ENCODE assay signal across 17 mouse cellular contexts in genomic region chr19:6875834-6876233, GRCm38 (mm10). TPM values are rescaled to one million over a fixed set of nuclear protein-coding genes. Genes with fewer than 3 reads are reported as not detected.
A peak's percentile ranks its signal among the peaks of the same experiment; 100 is the strongest.
DNase-seq lines count a peak whose midpoint lies in the region; ATAC-seq lines count a peak whose summit lies in the region.
"Had no signal": no experiment of that assay in that cellular context is flagged by ENCODE, and none has a peak within 500 bp of the region (broad histone marks: within the 10 kb centered on the region; RNA-seq: fewer than 3 reads in every experiment).

No protein-coding gene starts in this region.

- peak; percentile 75 for DNase-seq in heart, adult 11 months
- DNase-seq in heart, adult 9 months (ENCODE audit: low spot score in 2 of 2) = no peak
- peak; percentile 74 for DNase-seq in brain, adult 2 months (ENCODE audit: low read depth, low spot score)
- peak; percentile 27 for DNase-seq in telencephalon, adult 2 months (ENCODE audit: low read depth, low spot score)
- DNase-seq: adrenal gland, adult 2 months; adrenal gland, postnatal 10 days; adrenal gland, postnatal 25 days; cerebellum, adult 11-12 months; cerebellum, adult 2 months; cerebellum, adult 9-10 months; cerebellum, postnatal 14 days; cerebellum, postnatal 36 days; embryo, embryonic 11 days; forebrain, postnatal 0 days had no signal

- ATAC-seq in erythroid progenitor cell, adult 5-6 weeks (replicated peaks; ENCODE audit: low FRiP score, poor library complexity, severe bottlenecking) = no peak
- ATAC-seq: forebrain, embryonic 13.5 days; forebrain, embryonic 15.5 days; forebrain, postnatal 0 days had no signal

RNA-seq across cellular contexts. Expression of gene Ccdc88b, which starts 17.8 kb away (rescaled TPM):
- 4.2 and 9.4 TPM in 2 replicates for total RNA-seq in erythroid progenitor cell, adult 5-6 weeks (2015; ENCODE audit: low replicate concordance)
- total RNA-seq in erythroid progenitor cell, adult 5-6 weeks (2017; ENCODE audit: low replicate concordance) = 6.4 and 12.1 TPM in 2 replicates

RNA-seq across cellular contexts. Expression of gene Trmt112, which starts 33.7 kb away (rescaled TPM):
- 30.6 and 44.0 TPM in 2 replicates for total RNA-seq in erythroid progenitor cell, adult 5-6 weeks (2015; ENCODE audit: low replicate concordance)
- total RNA-seq in erythroid progenitor cell, adult 5-6 weeks (2017; ENCODE audit: low replicate concordance) = 20.2 and 33.6 TPM in 2 replicates

RNA-seq across cellular contexts. Expression of gene Prdx5, which starts 34.1 kb away (rescaled TPM):
- 130 and 145 TPM in 2 replicates for total RNA-seq in erythroid progenitor cell, adult 5-6 weeks (2015; ENCODE audit: low replicate concordance)
- total RNA-seq in erythroid progenitor cell, adult 5-6 weeks (2017; ENCODE audit: low replicate concordance) = 101 and 126 TPM in 2 replicates

RNA-seq across cellular contexts. Expression of gene Rps6ka4, which starts 35.4 kb away (rescaled TPM):
- 0.72 TPM in 1 of 2 replicates, not detected in the other for total RNA-seq in erythroid progenitor cell, adult 5-6 weeks (2015; ENCODE audit: low replicate concordance)
- 1.2 and 1.5 TPM in 2 replicates for total RNA-seq in erythroid progenitor cell, adult 5-6 weeks (2017; ENCODE audit: low replicate concordance)

RNA-seq across cellular contexts. Expression of gene Esrra, which starts 45.8 kb away (rescaled TPM):
- total RNA-seq in erythroid progenitor cell, adult 5-6 weeks (2015; ENCODE audit: low replicate concordance) = 2.9 and 3.4 TPM in 2 replicates
- 0.61 and 2.7 TPM in 2 replicates for total RNA-seq in erythroid progenitor cell, adult 5-6 weeks (2017; ENCODE audit: low replicate concordance)

Comparison
In these comparisons a context has a peak if more than half of its experiments do, and no peak if none do; other contexts are left out.
1. DNase-seq: peak in heart, adult 11 months (single experiment), brain, adult 2 months (single experiment) and telencephalon, adult 2 months (single experiment); none in heart, adult 9 months (0 of 2).